Mouse (Mus musculus) activated CD4-positive, CD25-positive, alpha-beta regulatory T cell, adult 4 months (primary cell): ENCODE results near the gene Babam1. TPM values are rescaled to one million over a fixed set of nuclear protein-coding genes. Genes with fewer than 3 reads are reported as not detected.

ENCODE experiments used
- ATAC-seq: one replicate; pipeline ENCODE4 v1.8.0; 2017
- polyA plus RNA-seq, 2 experiments: library from polyadenylated mRNA; unstranded; fragments of 100-300 nt; shearing (Covaris generic); gene quantifications; one replicate each; pipeline ENCODE4 v1.2.1; 2017

Babam1 gene
- polyA plus RNA-seq, 2 experiments from 2014 or later: 59.2 to 67.9 TPM

- no peak for ATAC-seq
Measured at GRCm38 (mm10) chr8:71381421-71381970, 15.2 kb upstream of the Babam1 start, which contains the start of gene Nr2f6. Nr2f6 (minus strand) TSS chr8:71381960.

DNA sequence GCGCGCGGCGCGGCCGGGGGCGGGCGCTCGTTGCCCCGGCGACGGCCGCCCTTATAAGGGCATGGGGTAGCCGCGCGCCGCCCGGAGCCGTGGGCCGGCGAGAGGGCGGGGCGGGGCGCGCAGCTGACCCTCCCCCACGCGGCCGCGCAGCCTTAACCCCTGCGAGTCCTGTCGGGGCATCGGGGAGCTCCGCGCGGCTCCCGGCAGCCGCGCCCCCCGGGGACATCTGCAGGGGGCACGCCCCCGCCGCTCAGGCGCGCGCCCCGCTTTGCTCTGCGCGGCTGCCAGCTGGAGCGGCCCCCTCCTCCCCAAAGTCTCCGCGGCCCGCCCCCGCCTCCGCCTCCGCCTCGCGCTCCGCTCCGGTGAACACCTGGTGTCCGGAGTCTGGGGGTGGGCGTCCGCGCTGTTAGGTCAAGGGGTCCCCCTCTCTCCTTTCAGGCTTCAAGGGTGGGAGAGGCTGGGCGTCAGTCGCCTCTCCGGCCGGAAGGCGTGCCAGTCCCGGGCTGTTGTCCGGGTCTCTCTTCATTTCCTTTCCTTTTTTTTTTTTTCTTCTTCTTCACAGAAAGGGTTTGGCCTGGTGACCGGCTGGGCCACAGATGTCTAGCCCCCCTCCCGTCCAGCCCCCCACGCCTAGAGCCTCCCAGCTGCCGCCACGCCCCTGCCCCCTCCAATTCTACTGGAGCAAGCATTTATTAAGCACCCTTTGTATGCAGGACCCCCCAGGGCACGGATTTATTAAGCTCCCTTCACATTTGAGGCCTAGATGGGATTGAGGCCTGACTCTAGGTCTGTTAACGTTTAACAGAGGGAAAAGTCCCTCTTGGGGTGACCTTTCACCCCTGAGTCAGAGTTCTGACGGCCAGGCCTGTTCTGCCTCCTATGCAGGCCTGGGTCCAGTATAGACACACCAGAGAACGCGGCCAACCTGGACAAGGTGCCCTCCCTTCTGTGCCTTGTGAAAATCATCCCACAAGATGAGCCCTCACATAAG, 14.4 kb upstream of the Babam1 start:
- ATAC-seq: peak; percentile 62

GRCm38 (mm10) chr8:71383396-71383795, 13.3 kb upstream of the Babam1 start:
- no peak for ATAC-seq

DNA sequence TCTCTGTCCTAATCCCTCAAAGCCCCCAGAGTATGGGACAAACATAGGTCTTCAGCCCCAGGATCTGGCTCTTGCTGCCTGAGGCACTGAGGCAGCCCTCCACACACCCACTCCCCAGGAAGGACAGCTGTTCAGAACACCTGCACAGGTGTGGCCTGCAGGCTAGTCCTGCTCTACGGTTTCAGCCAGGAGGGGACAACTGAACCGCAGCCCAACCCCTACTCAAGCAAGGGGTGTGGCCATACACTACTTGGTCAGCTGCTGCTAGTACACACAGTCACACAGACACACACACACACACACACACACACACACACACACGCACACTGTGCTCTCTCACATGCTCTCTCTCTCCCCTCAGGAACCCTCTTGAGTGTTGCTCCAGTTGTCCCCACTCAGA, 12.8 kb upstream of the Babam1 start:
- no peak for ATAC-seq

- no peak for ATAC-seq
Measured at GRCm38 (mm10) chr8:71385212-71385835, 11.3 kb upstream of the Babam1 start.

DNA sequence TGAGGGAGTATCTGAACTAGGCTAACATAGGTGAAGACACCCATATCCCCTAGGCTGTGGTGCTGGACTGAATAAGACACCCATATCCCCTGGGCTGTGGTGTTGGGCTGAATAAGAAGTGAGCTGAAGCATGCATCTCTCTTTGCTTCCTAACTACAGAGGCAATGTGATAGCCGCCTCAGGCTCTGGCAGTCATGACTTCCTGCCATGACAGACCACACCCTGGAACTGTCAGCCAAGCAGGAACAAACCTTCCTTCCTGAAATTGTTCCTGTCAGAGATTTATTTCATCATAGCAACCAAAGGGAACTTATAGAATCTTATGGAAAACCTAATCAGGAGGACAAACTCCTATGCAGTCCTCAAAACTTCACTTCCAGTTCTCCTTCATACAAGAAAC, 8.4 kb upstream of the Babam1 start:
- ATAC-seq: no peak

GRCm38 (mm10) chr8:71391696-71392095, 5.0 kb upstream of the Babam1 start:
- no peak for ATAC-seq

- no peak for ATAC-seq
Measured at GRCm38 (mm10) chr8:71392391-71392790, 4.3 kb upstream of the Babam1 start.

DNA sequence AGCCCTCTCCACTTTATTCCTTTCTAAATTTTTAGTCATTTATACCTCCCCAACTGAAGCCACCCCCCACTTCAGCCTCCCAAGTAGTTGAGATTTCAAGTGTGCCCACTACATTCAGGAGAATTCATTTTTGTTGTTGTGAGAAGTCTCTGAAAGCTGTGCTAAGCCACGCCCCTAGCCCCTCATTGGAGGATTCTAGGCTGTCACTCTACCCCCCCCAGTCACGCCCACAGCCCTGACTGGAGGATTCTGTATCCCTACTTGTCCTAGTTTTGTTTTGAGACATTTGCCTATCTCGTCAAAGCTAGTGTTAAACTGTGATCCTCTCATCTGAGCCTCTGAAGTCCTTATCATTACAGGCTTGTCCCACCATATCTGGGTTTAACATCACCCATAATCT, 3.8 kb upstream of the Babam1 start:
- no peak for ATAC-seq

DNA sequence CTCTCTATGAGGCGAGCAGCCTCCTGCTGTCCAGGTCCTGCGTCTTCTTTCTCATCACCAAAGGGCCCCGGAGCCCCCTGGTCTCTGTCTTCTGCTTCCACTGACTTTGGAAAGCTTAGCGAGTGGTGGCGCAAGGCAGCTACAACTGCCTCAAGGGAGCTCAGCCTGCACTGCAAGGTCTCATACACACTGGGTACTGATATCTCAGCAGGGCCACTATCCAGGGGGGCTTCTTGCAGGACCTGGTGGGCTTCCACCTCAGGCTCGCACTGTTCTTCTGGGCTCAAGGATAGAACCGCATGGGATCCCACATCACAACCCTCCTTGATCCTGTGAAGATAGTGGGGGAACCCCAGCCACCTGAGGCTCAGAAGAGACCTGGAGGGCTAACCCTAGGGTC, 2.2 kb upstream of the Babam1 start:
- ATAC-seq: no peak

- no peak for ATAC-seq
Measured at GRCm38 (mm10) chr8:71395071-71395470, 1.6 kb upstream of the Babam1 start.

GRCm38 (mm10) chr8:71395629-71396028, 1.0 kb upstream of the Babam1 start, which contains the start of gene Ushbp1:
Ushbp1 (minus strand) TSS chr8:71395802.
- ATAC-seq: no peak

GRCm38 (mm10) chr8:71397701-71398100, 1.0 kb downstream of the Babam1 start:
- no peak for ATAC-seq

GRCm38 (mm10) chr8:71400826-71401225, 4.2 kb downstream of the Babam1 start:
- ATAC-seq: no peak

GRCm38 (mm10) chr8:71401454-71401853, 4.8 kb downstream of the Babam1 start:
- ATAC-seq: no peak

DNA sequence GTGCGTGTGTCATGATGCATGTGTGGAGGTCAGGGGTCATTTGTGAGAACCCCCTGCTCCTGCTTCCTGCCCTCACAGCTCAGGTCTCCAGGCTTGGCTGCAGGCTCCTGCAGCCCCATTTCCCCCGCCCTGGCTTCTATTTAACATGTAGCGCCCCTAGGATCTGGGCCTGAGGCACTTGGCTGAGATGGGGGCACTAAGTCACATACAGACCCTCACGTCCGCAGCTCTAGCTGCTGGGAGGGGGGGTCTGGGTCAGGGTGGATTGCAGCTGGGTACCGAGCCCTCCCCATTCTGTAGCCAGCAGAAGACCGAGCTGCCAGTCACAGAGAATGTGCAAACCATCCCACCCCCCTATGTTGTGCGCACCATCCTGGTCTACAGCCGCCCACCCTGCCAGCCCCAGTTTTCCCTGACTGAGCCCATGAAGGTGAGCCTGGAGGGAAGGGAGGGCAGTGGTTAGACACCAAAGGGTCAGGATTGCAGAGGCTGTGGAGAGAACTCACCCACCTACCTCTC, 5.8 kb downstream of the Babam1 start:
- no peak for ATAC-seq

GRCm38 (mm10) chr8:71403107-71403885, 6.6 kb downstream of the Babam1 start:
- ATAC-seq: no peak

GRCm38 (mm10) chr8:71404011-71404410, 7.3 kb downstream of the Babam1 start:
- no peak for ATAC-seq

DNA sequence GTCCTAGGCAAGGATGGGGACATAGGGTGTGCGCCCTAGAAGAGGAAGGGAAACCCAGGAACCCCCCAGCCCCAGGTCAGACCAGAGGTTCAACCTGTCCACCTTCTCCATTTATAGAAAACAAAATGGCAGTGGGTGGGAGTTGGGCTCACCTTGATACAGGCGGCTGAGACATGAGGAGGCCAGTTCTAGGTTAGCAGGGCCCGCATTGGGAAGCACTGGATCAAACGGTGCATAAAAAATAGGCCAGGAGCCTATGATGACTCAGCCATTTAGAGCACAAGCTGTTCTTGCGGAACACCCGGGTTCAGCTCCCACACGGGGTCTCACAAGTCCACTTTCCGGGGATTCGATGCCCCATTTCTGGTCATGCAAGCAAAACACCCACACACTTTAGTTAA, 8.3 kb downstream of the Babam1 start:
- ATAC-seq: no peak

- ATAC-seq: peak; percentile 93
Measured at GRCm38 (mm10) chr8:71405401-71406098, 8.9 kb downstream of the Babam1 start, which contains the start of gene Ankle1. Ankle1 (plus strand) TSS chr8:71406010.
